Mouse (Mus musculus): Measurements from ENCODE around the gene Gm20521.
"Not testable (repeated sequence)": the region's sequence is repeated elsewhere in the genome, so short reads cannot be mapped to it uniquely, and the experiment has no call there.

The Gm20521 gene

DNA sequence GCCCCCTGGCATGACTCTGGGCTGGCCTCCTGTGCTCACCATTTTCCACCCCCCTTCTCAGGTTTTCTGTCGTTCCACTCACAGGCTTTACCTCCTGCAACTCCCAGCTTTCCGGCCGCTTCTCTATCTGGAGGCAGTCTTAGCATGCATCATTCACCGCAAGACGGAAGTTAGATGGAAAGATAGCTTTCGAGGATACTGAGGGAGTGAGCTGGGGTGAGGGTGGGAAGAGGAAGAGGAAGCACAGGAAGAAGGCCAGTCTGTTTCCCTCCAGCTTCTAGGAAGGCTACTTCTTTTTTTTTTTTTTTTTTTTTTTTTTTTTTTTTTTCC is 53.6 kb downstream of the Gm20521 start:
- DNase-seq (ENCODE audit: low spot score), result no peak

DNA sequence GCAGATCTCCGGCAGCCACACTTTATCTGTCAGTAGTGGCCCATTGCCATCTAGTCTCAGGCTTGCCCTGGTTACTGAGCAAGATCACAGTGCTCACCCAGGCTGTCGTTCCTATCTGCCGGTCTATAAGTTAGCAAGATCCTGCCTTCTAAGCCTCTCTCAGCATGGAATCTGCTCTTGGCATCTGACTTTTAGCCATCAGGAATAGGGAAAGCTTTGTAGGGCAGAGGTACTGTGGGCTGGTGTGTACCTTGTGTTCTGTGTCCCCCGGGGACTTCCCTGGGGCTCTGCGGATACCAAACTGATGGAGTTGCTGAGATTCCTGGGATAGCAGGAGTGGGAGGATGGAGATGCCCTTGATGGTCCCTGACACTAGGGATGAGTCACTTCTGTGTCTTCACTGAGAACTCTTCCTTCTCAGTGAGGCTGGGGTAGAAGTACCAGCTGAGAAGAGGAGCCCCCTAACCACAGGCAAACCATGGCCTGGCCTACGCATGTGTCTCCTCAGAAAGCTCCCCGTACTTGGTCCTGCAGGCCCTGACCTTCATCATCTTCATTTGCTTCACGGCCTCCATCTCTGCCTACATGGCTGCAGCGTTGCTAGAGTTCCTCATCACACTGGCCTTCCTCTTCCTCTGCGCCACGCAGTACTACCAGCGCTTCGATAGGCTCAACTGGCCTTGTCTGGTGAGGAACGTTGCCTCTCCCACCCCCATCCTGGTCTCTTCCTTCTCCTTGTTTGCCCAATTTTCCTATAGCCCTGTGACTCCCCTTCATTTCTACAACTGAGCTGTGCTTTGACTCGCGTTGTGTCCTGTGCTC is 54.3 kb downstream of the Gm20521 start:
- no peak for DNase-seq (ENCODE audit: low spot score)

DNA sequence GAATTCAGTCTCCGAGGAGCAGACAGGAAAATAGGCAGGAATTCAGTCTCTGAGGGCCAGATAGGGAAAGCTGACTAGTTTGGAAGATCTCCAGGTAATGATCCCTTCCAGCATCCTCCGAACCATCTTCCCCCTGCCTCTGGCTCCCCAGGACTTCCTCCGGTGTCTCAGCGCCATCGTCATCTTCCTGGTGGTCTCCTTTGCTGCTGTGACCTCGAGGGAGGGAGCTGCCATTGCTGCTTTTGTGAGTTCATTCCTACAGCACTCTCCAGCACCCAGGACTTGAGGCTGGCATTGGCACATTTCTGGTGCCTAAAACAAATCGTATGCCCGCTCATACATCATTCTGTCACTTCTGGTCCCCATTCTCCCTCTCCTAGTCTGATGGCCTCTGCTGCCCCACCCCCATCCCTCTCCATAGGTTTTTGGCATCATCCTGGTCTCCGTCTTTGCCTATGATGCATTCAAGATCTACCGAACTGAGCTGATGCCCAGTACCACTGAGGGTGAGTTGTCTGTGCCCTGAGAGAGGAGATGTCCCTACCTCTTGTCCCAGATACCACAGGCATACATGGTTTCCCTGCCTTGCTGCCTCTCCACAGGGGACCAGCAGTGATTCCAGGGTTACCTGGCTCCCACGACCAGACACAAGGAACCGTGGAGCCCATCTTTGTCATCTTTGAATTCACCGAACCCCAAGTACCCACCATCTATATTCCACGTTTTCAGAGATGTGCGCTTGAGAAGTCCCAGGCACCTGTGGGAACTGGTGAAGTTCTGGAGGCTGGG is 55.4 kb downstream of the Gm20521 start:
- no peak for DNase-seq (ENCODE audit: low spot score)

DNA sequence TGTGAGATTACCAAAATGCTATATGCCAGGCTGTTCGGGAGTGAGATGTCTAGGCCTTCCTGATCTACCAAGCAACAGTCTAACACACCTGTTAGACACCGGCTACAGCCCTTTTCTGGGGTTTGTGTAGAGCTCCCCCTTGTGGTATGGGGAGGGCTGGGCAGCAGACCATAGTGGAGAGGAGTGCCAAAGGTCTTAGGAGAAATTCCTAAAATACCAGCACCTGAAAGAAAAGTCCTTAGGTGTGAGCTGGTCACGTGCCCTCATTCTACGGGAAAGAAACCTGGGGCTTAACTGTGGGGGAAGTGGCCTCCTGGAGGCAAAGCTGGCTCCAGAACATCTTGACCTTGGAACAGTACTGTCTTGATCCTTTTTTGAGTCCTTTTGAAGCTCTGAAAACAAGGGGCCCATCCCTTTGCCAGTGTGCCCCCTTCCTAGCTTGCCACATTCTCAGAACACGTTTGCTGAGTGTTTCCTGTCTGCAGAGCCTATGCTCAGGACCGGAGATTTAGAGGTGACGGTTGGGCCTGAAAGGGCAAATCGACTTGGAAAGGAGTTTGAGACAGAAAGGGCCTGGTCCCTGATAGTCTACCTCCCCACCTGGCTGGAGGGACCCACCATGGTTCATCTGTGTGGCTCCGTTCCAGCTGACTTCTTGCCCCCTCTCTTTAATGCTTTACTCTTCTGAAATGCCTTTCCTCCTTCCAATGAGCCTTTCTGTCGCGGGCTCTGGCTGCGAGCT is 56.4 kb downstream of the Gm20521 start:
- DNase-seq (ENCODE audit: low spot score), result peak; percentile 54

DNA sequence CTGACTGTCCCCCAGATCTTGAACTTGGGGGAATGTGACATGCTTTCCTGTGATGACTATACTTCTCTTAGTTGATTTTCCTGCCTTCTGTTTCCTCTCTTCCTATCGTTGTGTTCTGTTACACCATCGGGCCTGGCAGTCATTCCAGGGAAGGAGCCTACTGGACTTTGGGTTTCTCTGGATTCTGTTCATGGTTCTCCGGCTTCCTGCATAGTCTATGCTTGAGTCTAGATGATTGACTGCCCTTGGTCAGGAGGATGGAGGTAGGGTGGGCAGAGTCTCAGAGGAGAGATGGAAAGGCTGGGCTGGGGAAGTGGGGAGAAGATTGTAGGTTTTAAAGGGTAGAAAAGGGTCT is 56.9 kb downstream of the Gm20521 start:
- DNase-seq (ENCODE audit: low spot score), result no peak

DNA sequence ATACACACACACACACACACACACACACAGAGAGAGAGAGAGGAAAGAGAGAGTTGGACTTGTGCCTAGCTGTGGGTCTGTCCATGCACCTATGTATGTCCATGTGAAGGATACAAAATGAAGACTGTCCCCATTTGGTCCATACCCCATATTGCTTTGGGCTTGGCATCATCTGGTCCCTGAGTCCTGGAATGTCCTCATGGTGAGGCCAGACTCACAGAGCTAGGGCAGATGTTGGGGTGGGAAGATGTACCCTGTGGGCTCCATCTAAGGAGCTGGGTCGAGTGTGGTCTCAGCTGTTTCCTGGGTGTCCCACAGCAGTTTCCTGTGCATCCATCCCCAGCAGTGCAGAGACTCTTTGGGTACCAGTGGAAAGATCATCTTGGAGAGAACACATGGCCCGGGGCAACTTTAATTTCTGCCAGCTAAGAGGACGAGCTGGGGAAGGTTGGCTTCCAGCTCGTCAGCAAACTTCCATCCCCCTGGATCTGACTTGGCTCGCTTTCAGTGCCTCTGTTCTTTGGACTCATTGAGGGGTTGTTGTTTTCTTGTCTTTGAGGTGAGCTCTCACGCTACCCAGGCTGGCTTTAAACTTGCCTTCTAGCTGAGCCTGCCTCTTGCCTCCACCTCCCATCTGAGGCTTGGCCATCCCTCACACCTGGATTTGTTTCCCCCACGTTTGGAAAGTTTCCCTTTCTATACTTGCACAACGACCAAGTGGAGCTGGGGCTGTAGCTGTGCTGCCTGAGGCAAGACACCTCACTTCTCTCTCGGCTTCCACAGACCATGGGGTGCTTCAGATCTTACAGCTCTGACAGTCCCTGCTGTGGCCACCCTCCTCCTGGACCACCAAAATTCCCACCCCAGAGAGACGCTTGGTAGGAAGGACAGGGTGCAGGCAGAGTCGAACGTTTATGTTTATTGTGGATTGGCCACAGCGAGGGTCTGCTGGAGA is 58.1 kb downstream of the Gm20521 start:
- DNase-seq (ENCODE audit: low spot score), result no peak

DNA sequence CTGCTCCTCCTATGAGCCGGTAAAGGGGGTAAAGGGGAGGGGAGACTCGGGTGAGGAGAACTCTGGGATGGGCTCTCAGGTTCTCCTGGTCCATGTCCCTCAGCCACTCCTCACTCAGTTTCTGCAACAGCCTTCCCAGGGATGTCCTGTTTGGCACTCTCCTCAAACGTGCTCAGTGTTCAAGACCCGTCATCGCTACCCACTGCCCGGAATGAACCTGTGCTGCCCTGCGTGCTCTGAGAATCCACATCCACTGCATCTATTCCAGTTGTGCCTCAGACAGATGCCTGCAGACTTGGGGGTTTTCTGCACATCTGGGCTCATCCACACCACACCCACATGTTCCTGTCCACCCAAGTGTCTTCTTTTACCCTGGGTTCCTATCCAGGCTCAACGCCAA is 59.2 kb downstream of the Gm20521 start:
- no peak for DNase-seq (ENCODE audit: low spot score)

DNA sequence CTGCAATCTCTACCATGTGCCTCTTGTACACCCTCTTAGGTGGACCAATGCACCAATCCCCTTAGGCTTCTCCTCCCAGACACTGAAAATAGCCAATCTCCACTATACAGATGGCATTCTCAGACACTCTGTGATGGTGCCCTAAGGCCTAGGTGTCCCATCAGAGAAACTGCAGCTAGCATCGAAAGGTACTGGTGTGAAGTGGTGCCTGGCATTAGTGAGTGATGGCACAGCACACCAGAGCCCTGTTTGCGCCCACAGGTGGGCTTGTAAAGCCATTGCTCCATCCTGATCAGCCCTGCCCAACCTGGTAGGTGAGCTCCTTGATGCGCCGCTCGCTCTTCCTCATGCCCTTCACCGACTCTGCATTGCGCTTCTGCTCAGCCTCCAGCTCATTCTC is 60.7 kb downstream of the Gm20521 start:
- DNase-seq (ENCODE audit: low spot score), result no peak

DNA sequence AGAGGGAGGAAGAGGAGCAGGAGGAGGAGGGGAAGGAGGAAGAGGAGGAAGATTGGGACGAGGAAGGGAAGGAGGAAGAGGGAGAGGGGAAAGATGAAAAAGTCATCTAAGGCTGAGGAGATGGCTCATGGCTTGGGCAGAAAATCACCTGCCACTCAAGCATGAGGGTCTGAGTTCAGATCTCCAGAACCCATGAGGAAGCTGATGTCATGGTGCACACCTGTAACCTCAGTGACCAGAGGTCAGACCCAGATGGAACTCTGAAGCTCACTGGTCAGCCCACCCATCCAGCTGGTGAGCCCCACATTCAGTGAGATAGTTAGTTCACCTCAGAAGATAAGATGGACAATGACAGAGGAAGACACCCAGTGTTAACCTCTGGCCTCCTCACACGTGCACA is 61.7 kb downstream of the Gm20521 start:
- DNase-seq (ENCODE audit: low spot score), result no peak

DNA sequence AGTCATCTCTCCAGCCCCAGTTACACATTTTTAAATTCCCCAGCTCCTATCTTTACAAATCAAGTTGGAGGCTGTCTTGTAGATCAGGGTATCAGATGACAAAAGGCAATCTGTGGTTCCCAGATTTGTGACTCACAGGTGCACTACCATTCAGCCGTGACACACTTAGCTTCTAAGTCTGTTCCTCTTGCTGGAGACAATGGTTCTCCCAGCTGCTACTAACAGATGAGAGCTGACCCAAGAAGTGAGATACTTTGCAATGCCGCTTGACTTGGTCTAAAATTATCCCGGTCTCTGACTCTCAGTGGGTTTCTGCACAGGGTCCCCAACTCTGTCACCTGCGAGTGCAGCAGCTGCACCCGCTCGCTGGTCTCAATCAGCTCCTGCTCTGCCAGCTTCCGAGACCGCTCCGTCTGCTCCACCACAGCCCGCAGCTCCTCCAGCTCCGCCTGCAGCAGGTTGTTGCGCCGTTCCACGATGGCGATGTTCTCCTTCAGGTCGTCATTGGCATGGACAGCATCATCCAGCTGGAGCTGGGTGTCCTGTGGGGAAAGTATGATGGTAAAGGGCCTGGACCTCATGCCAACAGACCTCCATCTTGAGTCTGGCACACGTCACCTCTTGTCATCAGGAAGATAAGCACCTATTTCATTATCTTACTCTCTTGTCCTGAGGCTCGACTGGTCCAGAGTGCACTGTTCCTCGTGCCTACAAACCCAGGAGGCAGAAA is 62.9 kb downstream of the Gm20521 start:
- DNase-seq (ENCODE audit: low spot score), result no peak

DNA sequence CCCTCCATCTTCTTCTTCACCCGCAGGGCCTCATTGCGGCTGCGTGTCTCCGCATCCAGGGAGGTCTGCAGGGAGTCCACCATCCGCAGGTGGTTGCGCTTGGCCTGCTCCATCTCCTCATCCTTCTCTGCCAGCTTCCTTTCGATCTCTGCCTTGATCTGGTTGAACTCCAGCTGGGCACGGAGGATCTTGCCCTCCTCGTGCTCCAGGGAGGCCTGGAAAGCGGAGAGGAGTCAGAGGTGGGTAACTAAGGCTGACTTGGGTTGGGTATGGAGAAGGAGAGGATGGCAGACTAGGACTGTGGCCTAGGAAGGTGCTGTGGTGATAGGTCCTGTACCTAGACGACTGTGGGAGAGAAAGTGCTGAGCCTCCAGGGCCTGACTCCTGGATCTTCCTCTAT is 63.8 kb downstream of the Gm20521 start:
- DNase-seq (ENCODE audit: low spot score), result not testable (repeated sequence)
